Mouse (Mus musculus): Measurements from ENCODE around the gene Mapk1. TPM values are rescaled to one million over a fixed set of nuclear protein-coding genes. Genes with fewer than 3 reads are reported as not detected.

Mapk1 gene
- total RNA-seq, 2 experiments from 2014 or later: 510 to 530 TPM

DNA sequence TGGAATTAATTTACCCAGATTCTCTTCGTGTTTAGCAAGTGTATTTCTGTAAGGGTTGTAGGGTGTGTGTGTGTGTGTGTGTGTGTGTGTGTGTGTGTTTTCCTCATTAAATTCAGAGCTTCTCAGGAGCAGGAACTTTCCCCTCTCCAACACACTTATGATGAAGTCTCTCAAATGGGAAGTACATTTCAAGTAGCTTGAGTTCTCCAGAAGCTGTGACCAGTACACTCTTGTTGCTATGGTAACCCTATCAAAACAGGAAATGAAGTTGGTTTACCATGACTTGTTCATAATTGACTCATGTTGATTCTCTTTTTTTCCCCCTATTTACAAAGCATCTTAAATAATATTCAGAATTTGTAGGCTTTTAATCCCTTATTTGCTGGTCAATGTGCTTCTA is 29.4 kb downstream of the Mapk1 start:
- DNase-seq (ENCODE audit: low spot score in 2 of 2): no peak
- intact Hi-C loops (cut with DNase I): loop anchor here (5.0 kb wide), 1 partner anchor 80 kb away; no protein-coding TSS in a partner anchor

DNA sequence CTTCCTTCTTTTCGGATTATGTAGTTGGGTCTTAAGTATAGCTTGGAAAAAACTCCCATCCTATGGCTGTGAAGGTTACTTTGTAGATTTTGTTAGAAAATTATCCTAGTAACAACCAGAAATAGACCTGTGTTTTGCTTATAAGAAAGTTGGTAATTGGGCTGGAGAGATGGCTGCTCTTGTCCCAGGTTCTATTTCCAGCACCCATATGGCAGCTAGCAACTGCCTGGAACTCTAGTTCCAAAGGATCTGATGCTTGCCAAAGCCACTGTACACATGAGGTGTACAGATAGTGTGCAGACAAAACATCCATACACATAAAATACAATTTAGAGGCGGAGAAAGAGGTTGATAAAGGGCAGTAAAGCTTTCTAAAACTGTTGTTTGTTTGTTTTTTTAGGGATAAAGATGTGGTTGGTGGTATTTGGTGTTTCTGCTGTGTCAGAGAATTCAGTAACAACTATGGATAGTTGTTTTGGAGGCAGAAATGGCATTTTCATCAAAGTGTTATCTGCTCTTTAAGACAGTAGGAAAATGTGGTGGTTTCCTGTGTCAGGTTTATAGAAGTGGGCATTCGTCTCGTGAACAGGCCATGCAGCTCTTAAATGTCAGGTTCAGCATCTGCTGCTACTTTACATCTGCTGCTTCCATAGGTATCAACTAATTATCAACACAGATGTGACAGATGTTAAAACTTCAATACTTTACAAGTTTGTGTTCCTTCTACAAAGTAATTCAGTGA is 32.1 kb downstream of the Mapk1 start:
- intact Hi-C loops (cut with DNase I): no loop called here
- DNase-seq (ENCODE audit: low spot score in 2 of 2): peak; percentile 28 to 84

DNA sequence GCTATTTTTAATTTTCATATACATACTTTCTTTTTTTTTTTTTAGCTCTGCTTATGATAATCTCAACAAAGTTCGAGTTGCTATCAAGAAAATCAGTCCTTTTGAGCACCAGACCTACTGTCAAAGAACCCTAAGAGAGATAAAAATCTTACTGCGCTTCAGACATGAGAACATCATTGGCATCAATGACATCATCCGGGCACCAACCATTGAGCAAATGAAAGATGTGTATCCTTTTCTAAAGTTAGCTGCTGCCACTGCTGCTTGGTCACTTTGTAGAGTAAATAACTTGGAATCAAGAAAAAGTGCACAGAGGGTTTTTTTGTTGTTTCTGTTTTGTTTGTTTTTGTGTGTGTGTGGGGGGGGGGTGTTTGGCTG is 32.7 kb downstream of the Mapk1 start:
- DNase-seq (ENCODE audit: low spot score in 2 of 2): no peak
- intact Hi-C loops (cut with DNase I): no loop called here

DNA sequence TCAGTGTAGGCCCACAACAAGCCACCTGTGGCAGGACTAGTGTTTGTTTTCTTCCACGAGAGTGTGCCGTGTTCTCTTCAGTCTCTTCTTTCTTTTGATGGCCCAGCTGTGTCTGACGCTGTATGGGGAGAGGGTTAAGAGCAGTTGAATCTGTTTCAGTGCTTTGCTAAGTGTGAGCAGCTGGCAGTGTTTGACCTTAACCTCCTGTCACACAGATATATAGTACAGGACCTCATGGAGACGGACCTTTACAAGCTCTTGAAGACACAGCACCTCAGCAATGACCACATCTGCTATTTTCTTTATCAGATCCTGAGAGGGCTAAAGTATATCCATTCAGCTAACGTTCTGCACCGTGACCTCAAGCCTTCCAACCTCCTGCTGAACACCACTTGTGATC is 34.9 kb downstream of the Mapk1 start:
- no peak for DNase-seq (ENCODE audit: low spot score in 2 of 2)
- intact Hi-C loops (cut with DNase I): no loop called here

DNA sequence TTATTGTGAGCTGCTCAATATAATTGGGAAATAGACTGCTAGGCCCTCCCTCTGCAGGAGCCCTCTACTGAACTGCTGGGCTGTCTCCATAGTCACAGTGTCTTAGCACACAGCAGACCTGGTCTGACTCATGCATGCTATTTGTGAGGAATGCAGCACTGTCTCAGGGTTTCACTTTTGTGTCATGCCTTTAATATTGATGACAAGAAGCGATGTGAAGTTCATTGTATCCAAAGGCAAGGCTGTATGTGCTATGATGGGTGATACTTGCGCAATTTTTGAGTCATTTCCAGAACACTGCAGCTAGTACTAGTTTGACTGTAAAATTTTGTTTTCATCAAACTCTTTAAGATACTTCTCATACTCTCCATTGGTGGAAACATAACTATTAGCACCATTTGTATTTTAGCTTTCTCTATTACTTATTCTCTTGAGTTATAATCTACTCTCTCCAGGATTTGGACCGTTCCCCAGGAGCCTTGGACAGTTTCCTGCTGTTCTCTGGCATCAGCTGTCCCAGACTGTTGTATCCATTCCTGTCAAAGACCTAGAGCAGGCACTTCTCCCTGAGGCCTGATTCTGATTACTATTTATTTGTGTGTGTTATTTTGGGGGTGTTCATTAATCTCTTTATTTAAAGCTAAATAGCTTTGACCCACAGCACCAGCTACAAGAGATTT is 41.4 kb downstream of the Mapk1 start:
- intact Hi-C loops (cut with DNase I): no loop called here
- DNase-seq (ENCODE audit: low spot score in 2 of 2): peak in 1 of 2 experiments; percentile 15

DNA sequence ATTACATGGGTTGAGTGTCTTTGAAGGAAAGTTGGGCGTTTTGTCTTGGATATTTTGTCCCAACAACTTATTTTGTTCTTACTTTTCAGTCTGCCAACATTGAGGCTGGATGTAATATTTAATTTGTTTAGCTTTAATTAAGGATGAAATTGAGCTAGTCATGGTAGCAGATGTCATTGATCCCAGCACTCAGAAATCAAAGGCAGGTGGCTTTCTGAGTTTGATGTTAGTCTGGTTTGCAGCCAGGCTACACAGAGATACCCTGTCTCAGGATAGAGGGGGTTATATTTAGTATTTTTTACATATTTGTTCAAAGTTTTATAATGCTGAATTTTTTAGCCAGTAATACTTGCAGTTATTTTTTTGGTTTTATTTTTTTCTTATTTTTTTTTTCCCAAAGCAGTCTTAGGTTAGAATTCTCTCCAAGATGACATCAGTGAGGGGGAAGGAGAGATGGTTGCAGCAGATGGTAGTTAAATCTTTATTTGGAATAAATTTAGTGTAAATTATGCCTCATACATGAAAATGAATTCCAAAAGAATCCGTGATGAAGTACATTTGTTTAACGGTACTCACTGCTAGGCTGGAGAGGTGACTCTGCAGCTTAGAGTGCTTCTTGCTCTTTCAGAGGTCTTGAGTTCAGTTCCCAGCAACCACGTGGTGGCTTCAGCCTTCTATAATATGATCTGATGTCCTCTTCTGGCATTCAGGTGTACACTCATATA is 47.0 kb downstream of the Mapk1 start:
- intact Hi-C loops (cut with DNase I): loop anchor here (1.0 to 5.0 kb wide), 2 partner anchors 101 to 118 kb away; no protein-coding TSS in a partner anchor
- DNase-seq (ENCODE audit: low spot score in 2 of 2): peak in 1 of 2 experiments; percentile 83

DNA sequence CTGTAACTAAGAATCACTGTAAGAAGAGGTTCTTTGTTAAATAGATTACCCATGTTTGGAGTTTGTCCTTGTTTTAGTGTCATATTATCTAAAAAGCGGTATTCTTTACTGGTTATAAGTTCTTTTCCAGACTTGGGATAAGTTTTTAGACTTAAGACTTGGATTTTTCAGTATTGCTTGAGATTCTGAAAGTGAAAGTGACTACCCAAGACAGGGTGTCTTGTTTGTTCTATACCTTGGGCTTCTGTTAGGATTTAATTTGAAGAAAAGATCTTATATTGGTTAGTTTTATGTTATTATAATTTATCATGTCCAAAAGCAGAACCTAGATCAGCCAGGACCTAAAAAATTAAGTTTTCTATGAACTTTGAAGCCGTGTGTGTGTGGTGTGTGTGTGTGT is 50.6 kb downstream of the Mapk1 start:
- DNase-seq (ENCODE audit: low spot score in 2 of 2): no peak
- intact Hi-C loops (cut with DNase I): loop anchor here (5.0 kb wide), 1 partner anchor 121 kb away; no protein-coding TSS in a partner anchor

DNA sequence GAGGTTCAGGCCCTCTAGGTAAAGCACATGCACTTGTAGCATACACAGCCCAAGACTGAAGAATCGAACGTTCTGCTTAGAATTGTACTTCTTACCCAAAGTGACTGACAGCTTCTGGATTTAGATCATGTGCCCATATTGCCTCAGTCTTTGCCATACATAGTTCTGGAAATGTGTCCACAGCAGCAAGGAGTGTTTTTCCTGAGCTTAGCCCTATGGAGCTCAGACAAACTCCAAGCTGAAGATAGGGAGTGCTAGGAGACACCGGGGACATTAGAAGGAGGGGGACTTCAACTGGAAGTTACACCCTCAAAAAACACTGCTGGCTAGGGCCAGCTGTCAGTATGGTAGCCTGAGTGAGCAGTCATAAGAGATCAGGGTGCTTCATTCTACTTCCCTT is 57.5 kb downstream of the Mapk1 start:
- intact Hi-C loops (cut with DNase I): no loop called here
- DNase-seq (ENCODE audit: low spot score in 2 of 2): no peak

DNA sequence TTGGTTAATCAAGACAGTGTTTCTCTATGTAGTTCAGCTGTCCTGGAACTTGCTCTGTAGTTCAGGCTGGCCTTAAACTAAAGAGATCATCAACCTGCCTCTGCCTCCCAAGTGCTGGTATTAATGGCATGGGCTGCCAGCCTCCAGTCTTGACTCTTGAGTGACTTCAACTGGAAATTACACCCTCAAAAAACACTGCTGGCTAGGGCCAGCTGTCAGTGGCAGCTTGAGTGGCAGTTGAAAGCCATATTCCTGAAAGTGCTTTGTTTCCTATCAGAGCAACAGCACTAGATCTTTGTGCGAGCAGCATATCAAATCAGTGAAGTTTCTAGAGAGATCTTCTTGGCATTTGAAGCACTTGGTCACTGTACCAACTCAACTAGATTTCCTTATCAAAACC is 58.2 kb downstream of the Mapk1 start:
- intact Hi-C loops (cut with DNase I): no loop called here
- DNase-seq (ENCODE audit: low spot score in 2 of 2): no peak

DNA sequence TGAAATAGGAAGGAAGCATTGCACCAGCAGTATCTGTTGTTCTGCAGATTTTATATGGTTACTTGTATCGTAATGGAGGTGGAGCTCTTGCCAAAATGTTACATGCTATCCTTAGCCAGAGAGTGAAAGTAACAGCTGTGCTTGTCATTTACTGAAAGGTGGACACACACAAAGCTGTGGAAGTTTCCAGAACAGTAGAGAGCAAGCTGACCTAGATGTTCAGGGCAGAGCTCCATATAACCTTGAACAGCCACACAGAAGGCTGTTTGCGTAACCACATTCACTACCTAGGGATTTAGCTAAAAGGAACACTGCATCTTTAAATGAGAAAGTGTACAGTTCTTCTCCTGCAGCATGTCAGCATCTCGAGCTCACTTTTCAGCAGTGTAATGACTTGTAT is 61.1 kb downstream of the Mapk1 start:
- intact Hi-C loops (cut with DNase I): no loop called here
- peak in 1 of 2 experiments; percentile 68 for DNase-seq (ENCODE audit: low spot score in 2 of 2)

DNA sequence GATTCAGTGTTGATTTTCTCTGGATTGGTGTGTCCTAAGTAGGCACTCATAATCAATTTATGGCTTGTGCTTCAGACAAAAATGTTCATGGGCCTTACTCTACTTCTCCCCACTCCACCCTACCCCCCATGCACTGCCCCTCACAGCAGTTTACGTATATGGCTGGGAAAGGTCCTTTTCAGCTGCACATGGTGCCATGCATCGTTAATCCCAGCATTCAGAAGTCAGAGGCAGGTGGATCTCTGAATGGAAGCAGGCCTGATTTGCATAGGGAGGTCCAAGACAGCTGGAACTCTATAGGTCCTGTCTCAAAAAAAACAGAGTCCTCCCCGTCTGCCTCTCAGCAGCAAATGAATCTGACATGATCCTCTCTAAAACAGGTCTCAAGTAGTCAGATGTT is 62.1 kb downstream of the Mapk1 start:
- DNase-seq (ENCODE audit: low spot score in 2 of 2): no peak
- intact Hi-C loops (cut with DNase I): no loop called here

DNA sequence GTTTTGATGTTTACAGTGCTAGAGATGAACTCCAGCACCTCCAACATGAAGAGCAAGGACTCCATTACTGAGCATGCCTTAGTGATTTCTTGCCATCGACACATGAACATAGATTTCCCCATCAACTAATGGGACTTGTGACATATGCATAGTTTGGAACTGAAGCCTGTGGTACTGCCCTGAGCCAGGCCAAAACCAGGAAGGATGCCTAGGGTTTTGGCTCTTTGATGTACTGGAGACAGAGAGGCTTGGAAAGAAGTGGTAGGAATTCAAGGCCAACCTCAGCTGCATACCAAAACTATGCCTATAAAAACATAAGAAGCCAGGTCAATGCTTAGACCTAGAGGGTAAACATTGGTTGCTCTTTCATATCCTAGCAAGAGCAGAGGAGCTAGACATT is 66.7 kb downstream of the Mapk1 start:
- intact Hi-C loops (cut with DNase I): no loop called here
- DNase-seq (ENCODE audit: low spot score in 2 of 2): no peak

DNA sequence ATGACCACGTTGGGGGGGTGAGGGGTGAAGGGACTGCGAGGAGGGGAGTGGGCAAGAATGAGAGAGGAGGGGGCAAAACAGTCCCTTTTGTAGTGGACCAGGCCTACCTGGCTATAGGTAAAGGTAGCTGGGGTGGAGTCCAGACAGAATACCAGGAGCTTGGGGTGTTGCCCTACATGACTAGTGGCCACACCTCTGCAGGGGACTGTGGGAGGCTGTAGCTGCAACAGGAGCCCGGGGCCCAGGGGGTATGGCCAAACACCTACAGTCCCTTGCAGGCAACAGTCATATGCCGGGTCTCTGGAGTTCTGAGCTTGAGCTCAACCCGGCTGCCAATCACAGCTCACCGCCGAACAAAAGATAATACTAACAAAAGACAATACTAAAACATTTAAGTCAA is 68.9 kb downstream of the Mapk1 start:
- no peak for DNase-seq (ENCODE audit: low spot score in 2 of 2)
- intact Hi-C loops (cut with DNase I): no loop called here

DNA sequence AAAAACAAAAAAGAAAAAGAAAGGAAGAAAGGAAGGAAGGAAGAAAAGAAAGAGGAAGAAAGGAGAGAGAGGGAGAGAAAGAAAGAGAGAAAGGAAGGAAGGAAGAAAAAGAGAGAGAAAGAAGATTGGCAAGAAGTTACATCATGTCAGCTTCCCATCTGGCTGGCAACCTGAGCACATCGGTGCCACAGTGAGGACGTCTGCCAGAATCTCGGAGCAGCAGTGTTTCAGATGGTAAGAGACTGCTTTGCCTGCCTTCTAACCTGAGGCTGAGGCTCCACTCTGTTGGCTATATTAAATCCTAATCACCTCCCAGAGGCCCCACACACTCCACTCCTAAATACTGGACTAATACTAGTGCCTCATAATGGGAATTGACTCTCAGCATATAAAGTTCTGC is 70.7 kb downstream of the Mapk1 start:
- DNase-seq (ENCODE audit: low spot score in 2 of 2): no peak
- intact Hi-C loops (cut with DNase I): no loop called here

DNA sequence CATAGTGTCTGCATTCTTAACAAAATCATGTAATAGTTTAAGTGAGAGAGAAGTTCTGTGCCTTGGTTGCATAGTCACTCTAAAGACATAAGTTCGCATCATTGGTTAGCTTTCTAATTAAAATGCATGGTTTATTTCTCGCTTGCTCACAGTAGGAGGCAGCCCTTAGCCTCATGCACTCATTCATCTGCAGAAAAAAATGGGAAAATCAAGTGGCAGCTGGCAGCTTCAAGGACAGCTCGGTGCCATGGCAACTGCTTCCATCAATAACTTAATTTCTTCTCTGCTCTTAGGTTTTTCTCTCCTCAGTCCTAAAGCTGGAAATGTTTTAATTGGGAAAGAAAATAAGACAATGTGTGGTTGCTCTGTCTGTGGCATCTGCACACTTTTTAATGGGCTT is 72.4 kb downstream of the Mapk1 start:
- peak; percentile 50 to 87 for DNase-seq (ENCODE audit: low spot score in 2 of 2)

DNA sequence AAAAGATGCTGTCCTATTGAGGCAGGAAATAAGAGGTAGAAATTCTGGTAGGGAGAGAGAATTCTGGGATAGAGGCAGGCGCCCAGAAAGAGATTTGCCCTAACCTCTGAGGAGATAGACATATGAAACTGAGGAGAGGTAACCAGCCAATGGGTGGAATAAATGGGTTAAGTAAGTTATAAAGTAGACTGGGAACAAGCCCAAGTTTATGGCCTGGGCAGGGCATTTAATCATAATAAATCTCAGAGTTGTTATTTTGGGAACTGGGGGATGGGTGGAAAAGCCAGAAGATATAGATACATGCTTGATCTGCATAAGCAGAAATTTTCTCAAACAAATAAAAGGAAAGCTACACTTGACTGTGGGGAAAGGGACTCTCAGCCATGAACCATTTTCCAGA is 79.2 kb downstream of the Mapk1 start:
- DNase-seq (ENCODE audit: low spot score in 2 of 2): no peak
- intact Hi-C loops (cut with DNase I): no loop called here

More for the DNA sequence above, 72.4 kb downstream of the Mapk1 start:
- intact Hi-C loops (cut with DNase I): no loop called here

DNA sequence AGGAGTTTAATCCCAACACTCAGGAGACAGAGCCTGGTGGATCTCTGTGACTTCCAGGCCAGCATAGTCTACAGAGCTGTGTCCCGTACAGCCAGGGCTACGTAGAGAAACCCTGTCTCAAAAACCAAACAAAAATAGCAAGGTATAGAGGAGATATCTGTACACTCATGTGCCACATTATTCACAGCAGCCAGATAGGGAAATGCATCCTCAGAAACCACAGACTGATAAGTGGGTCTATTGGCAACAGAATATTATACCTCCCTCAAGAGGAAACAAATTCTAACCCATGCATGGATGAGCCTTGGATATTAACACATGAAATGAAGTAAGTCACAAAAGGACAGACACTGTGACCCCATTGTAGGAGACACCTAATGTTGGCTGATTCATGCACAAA is 84.4 kb downstream of the Mapk1 start:
- intact Hi-C loops (cut with DNase I): no loop called here

DNA sequence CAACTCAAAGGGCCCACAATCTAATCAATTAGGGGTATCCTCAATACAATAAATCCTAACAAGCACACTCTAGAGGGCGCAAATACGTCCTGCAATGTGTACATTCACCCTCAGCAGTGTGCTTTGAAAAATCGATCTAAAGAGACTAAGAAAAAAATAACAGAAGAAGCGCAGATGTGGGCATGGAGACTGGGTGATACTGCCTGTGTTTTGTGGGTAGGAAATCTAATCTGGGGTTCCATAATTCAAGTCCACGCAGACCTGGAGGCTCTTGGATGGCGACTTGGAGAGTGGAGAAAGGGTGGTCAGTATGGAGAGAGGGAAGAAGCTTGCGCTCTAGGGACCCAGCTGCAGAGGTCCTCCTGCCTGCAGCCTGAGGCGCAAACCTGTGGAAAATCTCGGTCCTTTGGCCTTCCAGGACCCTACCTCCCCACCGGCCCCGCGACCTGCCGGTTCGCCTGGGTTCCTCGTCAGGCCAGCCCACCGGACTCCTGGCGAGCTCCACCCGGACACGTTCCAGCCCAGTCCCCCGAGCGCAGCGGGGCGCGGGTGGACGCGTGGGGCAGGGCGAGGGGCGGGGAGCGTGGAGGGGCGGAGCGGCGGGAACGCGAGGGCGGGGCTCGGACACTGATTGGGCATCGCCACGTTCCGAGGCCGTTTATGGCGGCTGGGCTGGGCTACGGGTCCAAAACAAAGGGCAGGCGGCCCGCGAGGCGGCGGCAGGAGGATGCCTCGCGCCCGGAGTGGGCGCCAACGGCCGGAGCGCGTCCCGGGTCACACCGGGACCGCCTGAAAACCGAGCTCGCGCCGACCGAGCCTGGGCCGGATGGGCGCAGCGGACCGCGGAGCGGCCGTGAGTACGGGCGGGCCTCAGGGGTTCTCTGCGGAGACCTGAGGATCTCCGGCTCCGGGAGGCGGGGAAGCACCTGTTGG is 86.6 kb downstream of the Mapk1 start, which contains the start of gene Ypel1:
Gene Ypel1 (plus strand): TSS at position 186 of the 933 bp plus-strand sequence.
- DNase-seq (ENCODE audit: low spot score in 2 of 2): peak; percentile 89 to 90
- intact Hi-C loops (cut with DNase I): loop anchor here (5.0 kb wide), 2 partner anchors 87 to 137 kb away; partner anchors contain the start of gene Mapk1

More for the DNA sequence above, 84.4 kb downstream of the Mapk1 start:
- no peak for DNase-seq (ENCODE audit: low spot score in 2 of 2)

DNA sequence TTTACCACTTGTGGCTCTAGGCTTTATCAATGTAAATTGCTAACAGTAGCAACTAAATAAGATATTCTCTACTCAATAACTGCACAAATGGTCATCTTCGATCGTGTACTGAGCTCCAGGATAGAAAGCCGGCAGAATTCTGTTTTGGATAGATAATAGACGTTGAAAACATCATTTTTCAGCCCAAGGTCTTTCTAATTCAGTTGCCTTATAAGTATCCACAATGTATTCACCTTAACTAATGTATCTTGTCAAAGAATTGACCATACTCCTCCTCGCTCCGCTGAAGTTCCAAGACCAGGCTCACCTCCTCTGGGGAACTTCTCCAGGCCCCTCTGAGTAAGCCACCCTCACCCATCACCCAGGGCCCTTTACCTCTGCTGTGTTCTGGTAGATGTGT is 87.5 kb downstream of the Mapk1 start:
- intact Hi-C loops (cut with DNase I): loop anchor here (5.0 kb wide), 2 partner anchors 88 to 138 kb away; partner anchors contain the start of gene Mapk1
- no peak for DNase-seq (ENCODE audit: low spot score in 2 of 2)
